Mouse (Mus musculus) layer of hippocampus, postnatal 14 days (tissue): ENCODE measurements at regions not wholly inside any gene's neighbourhood (a gene's known extent, or its start where the extent isn't known, plus 50 kb on each side); places are given as distances from the start of the nearest gene placed in this dataset.
"Not testable (repeated sequence)": the region's sequence is repeated elsewhere in the genome, so short reads cannot be mapped to it uniquely, and the experiment has no call there.

Experiments used
- DNase-seq, 2 experiments: peaks; one replicate each; pipeline ENCODE4 v3.0.0; 2021 to 2022; ENCODE audit warnings: low spot score in 2 of 2, mixed read lengths in 1 of 2

GRCm38 (mm10) chr4:92977761-92978160 lies 357.6 kb downstream of the Tusc1 start:
- DNase-seq, result no peak

DNA sequence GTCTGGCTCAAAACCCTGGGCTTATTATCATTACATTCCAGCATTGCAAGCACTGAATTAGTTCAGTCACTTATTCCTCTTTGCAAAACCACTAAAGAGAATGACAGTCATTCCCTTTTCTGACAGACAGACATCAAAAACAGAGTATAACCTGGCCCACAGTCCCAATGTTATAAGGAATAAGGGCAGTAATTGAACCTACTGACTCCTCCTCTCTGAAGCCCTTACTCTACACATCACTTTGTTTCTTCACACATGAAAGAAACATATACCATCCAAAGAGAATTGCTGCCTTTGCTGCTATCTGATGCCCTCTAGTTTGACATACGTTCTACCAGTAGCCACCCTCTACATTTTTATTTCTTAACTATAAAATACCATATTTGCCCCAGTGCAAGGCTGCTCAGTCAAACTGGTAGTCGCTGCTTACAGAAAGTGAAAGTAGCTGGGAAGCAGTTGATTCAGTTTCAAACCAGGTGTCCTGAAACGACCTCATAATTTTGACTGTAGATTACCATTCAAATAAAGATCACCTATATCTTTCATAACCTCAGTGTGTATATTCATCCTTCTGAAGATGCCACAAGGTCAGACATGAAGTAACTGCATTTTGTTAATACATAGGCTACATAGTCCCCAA lies 393.1 kb downstream of the Tusc1 start:
- no peak for DNase-seq

DNA sequence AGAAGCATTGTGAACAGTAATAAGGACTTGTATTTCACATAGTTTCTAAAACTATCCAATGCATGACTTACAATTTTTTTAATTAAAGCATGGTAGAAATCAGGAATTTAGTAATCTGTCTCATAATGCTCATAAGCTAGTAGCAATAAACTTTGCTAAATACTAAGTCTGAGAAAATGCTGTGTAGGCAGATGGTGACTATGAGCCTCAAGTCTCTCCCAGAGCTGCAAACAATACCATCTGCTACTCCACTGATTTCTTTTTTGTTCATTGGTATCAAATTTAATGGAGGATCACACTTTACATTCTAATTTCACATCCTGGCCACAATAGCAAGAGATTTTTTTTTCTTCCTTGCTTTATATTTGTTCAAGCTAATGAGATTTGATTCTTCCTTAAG lies 404.0 kb downstream of the Tusc1 start:
- peak in 1 of 2 experiments; percentile 12 for DNase-seq

DNA sequence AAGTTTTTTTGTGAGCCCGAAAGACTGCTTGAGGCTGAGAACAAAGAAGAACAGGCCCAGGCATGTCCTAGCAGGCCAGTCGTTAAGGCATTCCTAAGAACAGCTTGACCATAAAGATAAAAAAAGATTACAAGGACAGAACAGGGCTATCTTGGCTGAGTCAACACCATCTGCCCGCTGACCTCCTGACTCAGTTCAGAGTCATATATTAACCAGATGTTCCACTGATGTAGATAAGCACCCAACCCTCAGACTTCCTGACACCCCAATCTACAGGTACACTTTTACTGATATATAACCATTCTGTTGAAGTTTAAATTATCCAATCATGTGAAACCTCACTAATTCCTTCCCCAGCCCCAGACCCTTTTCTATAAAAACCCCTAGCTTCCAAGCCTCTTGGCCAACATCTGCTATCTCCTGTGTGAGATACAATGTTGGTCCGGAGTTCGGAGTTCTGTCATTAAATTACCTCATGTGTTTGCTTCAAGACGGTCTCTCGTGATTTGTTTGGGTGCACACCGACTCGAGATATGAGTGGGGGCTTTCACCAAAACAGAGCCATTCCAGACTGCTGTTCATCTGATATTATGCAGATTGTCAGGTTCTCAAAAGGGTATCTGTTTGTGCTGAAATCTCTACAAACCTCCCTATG lies 413.8 kb downstream of the Tusc1 start:
- DNase-seq, result no peak

- DNase-seq, result not testable (repeated sequence)
Measured at GRCm38 (mm10) chr4:92903468-92903867, 431.8 kb downstream of the Tusc1 start.
